Mouse (Mus musculus): ENCODE measurements around the gene Spata48. TPM values are rescaled to one million over a fixed set of nuclear protein-coding genes. Genes with fewer than 3 reads are reported as not detected.

Spata48 gene
- polyA plus RNA-seq, 1 experiment from 2014 or later = 1.3 TPM

DNA sequence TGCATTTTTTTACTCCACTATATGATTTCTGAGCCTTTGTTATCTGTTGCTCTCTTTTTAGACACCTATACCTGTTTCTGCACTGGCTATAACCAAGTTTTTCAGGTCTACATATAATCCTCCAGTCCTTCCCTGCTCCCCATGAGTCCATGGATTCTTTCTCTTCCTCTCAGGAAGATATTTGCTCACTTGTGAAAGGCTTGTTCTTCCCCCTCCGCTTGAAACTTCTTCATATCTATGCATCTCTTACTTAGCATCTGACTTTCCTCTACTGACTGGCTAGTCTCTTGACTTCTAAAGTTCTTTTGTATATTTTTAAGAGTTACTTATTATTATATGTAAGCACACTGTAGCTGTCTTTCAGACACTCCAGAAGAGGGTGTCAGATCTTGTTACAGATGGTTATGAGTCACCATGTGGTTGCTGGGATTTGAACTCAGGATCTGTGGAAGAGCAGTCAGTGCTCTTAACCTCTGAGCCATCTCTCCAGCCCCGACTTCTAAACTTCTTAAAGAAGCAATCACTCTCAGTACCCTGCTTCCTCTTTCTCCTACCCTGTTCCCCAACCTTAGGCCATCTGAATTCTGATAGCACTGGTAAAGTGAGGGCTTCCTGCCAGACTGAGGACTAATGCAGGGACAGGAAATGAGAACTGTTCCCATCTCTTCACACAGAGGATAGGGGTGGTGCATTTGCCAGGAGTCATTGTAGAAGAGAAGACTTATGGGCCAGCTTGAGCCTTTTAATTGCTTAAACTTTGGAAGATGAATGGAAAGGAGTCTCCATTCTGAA is 51.3 kb downstream of the Spata48 start:
- Histone ChIP-seq H3K4me1 (no peaks in the 10 kb centered on the region), H3K9me3 (no peaks in the 10 kb centered on the region), H3K27ac (no peak overlapping the region), H3K9ac (no peak overlapping the region), H3K4me2 (no peak overlapping the region), H3K27me3 (no peaks in the 10 kb centered on the region), H3K36me3 (replicated peaks) (no peaks in the 10 kb centered on the region), H3K4me3 (replicated peaks) (no peak overlapping the region)
- no peak for ATAC-seq (ENCODE audit: low FRiP score)
- 80% methylated on average over 2 of the region's 2 CpGs for WGBS

DNA sequence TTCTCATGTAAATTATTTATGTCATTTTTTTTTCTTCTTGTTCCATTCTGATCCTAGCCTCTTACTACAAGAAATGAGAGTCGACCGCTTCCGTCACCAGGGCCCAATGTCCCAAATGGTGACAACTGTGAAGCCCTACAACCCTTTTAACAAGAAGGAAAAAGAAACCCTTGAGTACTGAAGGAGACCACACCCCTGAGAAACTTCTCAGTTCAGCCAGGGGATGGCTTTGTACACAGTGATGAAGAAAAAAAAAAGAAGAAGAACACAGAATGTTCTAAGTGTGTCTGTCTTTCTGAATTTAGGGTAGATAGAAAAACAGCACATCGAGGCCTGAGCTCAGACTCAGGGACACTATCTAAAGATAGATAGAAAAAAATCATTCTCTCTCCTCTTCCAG is 53.0 kb downstream of the Spata48 start:
- H3K4me1 ChIP-seq = no peaks in the 10 kb centered on the region
- H3K36me3 ChIP-seq (replicated peaks) = no peaks in the 10 kb centered on the region
- H3K27ac ChIP-seq = no peak overlapping the region
- H3K9me3 ChIP-seq = no peaks in the 10 kb centered on the region
- H3K4me3 ChIP-seq (replicated peaks) = no peak overlapping the region
- ATAC-seq (ENCODE audit: low FRiP score) = no peak
- H3K9ac ChIP-seq = no peak overlapping the region
- H3K4me2 ChIP-seq = no peak overlapping the region
- 95% methylated on average over 4 of the region's 4 CpGs for WGBS
- H3K27me3 ChIP-seq = no peaks in the 10 kb centered on the region

DNA sequence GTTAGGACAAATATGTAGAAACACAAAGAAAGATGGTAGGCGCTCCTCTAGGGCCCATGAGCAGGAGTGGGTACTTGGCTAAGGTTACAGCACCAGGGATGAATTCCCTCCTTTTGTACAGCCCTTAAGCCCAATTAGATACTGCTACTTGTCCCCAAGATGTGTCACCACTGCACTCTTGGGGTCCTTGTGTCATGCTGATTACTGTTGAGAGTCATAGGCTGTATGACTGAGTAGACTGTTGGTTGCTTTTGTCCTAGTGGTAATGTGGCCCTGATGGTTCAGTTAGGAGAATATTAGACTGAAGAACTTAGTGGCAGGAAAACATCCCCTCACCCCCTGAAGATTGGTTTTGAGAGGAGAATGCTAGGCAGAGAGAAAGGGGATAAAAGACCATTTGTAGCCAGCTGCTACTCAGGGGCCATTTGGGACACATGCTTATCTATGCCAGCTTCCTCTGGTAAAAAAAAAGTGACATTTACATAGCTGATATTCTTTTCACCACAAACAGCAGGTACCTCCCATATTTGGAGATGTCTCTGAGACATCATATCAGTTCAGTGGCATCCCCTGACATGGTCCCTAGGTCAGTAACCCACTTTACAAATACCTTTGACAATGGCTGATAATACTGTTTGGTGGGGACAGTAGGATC is 56.0 kb downstream of the Spata48 start:
- 96% methylated on average over 1 of the region's 1 CpGs for WGBS
- no peak overlapping the region for H3K27ac ChIP-seq

DNA sequence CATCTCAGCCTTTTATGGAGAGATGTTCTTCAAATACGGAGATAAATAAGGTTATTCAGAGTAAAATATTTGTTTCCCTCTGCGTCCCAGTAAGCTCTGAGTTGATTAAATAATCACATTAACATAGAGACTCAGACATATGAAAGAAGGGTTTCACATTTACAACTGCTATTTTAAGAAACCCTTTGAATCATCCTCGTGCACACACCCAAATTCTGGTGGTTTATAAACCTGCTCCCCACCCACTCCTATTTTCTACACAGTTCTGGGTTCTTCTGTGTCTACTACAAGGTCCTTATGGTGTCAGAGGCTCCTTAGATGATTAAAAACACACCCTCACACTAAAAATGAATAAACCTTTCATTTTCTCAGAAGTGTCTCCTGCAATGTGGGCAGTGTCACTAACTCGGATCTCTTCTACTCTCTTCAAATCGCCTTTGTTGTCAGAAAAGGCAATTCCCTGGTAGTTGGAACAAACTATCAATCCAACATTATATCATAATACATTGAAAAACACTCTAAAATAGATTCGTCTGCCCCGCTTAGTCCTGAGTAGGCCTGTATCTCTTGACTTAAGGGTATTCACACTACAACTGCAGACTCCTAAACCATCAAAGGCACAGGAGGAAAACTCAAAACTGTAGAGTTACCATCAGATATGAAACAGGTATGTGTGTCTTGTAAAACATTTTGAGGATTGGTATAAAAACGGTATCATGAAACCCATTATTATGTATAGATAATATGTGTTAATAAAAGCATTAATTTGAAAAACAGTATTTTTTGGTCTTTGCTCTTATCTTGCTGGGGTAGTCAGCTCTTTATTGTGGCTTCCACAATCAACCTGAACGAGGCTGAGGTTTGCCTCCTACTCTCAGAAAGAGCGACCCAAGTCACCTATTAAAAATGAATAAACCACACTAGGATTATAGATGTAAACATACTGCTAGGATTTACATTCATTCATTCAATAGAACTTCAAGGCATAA is 57.7 kb downstream of the Spata48 start:
- ATAC-seq (ENCODE audit: low FRiP score) = no peak
- Histone ChIP-seq H3K4me3 (replicated peaks) (no peak overlapping the region), H3K9me3 (no peaks in the 10 kb centered on the region), H3K9ac (no peak overlapping the region), H3K4me1 (no peaks in the 10 kb centered on the region), H3K4me2 (no peak overlapping the region), H3K27me3 (no peaks in the 10 kb centered on the region), H3K27ac (no peak overlapping the region), H3K36me3 (replicated peaks) (no peaks in the 10 kb centered on the region)
- WGBS = 87% methylated on average over 10 of the region's 10 CpGs

More for the DNA sequence above, 56.0 kb downstream of the Spata48 start:
- Histone ChIP-seq H3K9ac (no peak overlapping the region), H3K4me1 (no peaks in the 10 kb centered on the region), H3K4me2 (no peak overlapping the region), H3K36me3 (replicated peaks) (no peaks in the 10 kb centered on the region), H3K9me3 (no peaks in the 10 kb centered on the region), H3K27me3 (no peaks in the 10 kb centered on the region), H3K4me3 (replicated peaks) (no peak overlapping the region)
- ATAC-seq (ENCODE audit: low FRiP score) = no peak

DNA sequence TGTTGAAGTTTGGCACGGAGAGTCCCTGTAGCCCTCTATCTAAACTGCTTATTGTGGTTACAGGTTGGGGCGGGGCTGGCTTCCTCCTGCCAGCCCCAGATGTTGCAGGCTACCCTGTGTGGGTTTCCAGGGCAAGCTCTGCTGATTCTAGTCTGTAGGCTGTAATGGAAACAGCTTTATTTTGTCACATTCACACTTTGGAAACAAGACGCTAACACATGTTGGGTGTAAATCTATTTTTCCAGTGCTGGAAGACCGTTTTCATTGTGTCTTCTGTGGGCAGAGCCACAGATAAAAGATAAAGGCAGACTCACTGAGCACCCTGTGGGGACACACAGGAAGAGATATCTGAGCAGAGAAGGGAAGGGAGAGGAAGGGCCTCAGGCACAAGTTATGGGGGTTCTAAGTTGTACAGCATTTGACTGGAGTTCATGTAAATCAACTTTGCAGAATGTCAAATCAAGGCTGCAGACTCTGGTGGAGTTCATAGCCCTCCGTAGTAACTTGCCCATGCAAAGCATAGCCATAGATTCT is 60.1 kb downstream of the Spata48 start:
- no peaks in the 10 kb centered on the region for H3K36me3 ChIP-seq (replicated peaks)
- 82% methylated on average over 5 of the region's 5 CpGs for WGBS
- no peak overlapping the region for H3K4me3 ChIP-seq (replicated peaks)
- no peak overlapping the region for H3K9ac ChIP-seq
- no peak for ATAC-seq (ENCODE audit: low FRiP score)
- H3K27me3 ChIP-seq = no peaks in the 10 kb centered on the region
- H3K4me1 ChIP-seq = no peaks in the 10 kb centered on the region
- no peak overlapping the region for H3K4me2 ChIP-seq
- H3K27ac ChIP-seq = no peak overlapping the region
- H3K9me3 ChIP-seq = no peaks in the 10 kb centered on the region

DNA sequence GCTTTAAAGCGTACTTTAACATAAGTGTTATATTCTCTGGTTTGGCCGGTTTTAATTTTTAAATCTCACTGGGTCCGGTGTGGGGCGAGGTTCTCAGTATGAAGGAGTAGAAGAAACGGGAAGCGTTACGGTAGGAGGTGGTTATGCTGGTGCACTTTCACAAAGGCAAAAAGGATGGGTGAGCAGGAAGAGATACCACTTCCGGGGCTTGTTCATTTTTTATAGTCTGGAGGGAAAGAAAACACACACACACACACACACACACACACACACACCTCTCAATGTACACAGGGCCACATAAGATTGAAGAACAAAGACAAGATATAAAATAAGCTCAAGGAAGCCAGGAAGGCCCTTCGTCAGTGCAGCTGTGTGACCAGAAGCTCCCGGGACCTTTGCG is 66.9 kb downstream of the Spata48 start:
- 85% methylated on average over 11 of the region's 11 CpGs for WGBS
- no peak for ATAC-seq (ENCODE audit: low FRiP score)
- H3K9me3 ChIP-seq = no peaks in the 10 kb centered on the region

DNA sequence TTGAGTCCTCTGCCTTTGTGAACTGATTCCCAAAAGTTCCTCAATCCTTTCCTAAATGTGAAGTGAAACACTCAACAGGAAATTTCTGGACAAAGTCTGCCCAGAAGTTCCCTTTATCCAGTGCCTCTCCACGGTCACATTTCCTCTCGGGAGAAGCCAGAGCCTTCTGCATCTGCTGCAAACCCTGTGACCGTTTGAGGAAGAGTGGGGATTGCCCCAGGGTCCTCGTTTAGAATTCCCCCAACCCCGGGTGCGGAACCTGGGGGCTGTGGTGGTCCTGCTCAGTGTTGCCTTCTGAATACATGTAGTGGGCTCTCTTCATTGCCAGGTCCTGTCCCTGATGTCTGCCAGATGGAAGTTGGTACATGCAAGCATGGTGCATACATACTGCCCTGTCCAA is 67.3 kb downstream of the Spata48 start:
- H3K9me3 ChIP-seq = no peaks in the 10 kb centered on the region
- H3K4me2 ChIP-seq = no peak overlapping the region
- no peaks in the 10 kb centered on the region for H3K27me3 ChIP-seq
- no peaks in the 10 kb centered on the region for H3K36me3 ChIP-seq (replicated peaks)
- H3K27ac ChIP-seq = no peak overlapping the region
- H3K4me1 ChIP-seq = no peaks in the 10 kb centered on the region
- H3K4me3 ChIP-seq (replicated peaks) = no peak overlapping the region
- H3K9ac ChIP-seq = no peak overlapping the region
- no peak for ATAC-seq (ENCODE audit: low FRiP score)
- WGBS = 79% methylated on average over 6 of the region's 6 CpGs

More for the DNA sequence above, 66.9 kb downstream of the Spata48 start:
- no peak overlapping the region for H3K27ac ChIP-seq
- H3K36me3 ChIP-seq (replicated peaks) = no peaks in the 10 kb centered on the region
- H3K27me3 ChIP-seq = no peaks in the 10 kb centered on the region
- H3K4me3 ChIP-seq (replicated peaks) = no peak overlapping the region
- no peak overlapping the region for H3K4me2 ChIP-seq
- no peak overlapping the region for H3K9ac ChIP-seq
- no peaks in the 10 kb centered on the region for H3K4me1 ChIP-seq

DNA sequence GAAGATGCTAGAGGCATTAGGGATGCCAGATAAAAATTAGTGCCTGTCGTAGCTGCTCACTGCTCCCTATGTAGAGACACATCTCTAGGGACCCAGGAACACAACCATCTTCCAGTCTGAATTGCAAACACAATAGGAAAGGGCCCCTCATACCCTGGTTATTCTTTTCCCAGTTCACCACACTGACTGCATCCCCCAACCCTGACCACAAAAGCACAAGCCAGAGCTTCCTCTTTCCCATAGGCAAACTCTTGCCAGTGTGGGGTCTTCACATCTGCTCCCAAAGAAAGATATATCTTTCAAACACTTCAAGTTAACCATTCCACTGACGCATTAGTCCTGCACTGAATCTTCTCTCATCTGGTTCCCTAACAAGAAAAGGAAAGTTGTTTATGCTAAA is 68.2 kb downstream of the Spata48 start:
- no peak for ATAC-seq (ENCODE audit: low FRiP score)
- Histone ChIP-seq H3K4me2 (no peak overlapping the region), H3K27ac (no peak overlapping the region), H3K9me3 (no peaks in the 10 kb centered on the region), H3K27me3 (no peaks in the 10 kb centered on the region), H3K9ac (no peak overlapping the region), H3K36me3 (replicated peaks) (no peaks in the 10 kb centered on the region), H3K4me1 (no peaks in the 10 kb centered on the region), H3K4me3 (replicated peaks) (no peak overlapping the region)
- 86% methylated on average over 2 of the region's 2 CpGs for WGBS

DNA sequence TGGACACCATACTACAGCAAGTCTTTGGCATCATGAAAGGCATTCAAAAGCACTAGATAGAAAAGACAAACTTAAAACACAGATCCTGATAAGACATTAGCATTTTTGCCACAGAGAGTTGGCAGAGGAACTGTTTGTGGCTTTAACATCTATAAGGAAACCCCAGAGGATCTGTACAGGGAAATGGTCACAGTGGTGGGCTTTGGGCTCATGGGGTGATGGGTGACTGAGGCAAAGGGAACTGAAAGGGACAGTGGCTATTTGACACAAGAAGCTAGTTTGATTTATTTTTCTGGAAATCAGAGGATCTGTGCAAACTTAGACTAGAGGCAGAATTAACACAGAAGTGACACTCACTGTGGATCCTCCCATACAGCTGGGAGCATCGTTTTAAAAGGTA is 74.4 kb downstream of the Spata48 start:
- no peak overlapping the region for H3K9ac ChIP-seq
- H3K36me3 ChIP-seq (replicated peaks) = no peaks in the 10 kb centered on the region
- no peaks in the 10 kb centered on the region for H3K9me3 ChIP-seq
- WGBS = 96% methylated on average over 1 of the region's 1 CpGs
- no peak overlapping the region for H3K4me2 ChIP-seq
- H3K4me3 ChIP-seq (replicated peaks) = no peak overlapping the region
- no peaks in the 10 kb centered on the region for H3K27me3 ChIP-seq
- no peak for ATAC-seq (ENCODE audit: low FRiP score)
- no peak overlapping the region for H3K27ac ChIP-seq
- H3K4me1 ChIP-seq = no peaks in the 10 kb centered on the region

DNA sequence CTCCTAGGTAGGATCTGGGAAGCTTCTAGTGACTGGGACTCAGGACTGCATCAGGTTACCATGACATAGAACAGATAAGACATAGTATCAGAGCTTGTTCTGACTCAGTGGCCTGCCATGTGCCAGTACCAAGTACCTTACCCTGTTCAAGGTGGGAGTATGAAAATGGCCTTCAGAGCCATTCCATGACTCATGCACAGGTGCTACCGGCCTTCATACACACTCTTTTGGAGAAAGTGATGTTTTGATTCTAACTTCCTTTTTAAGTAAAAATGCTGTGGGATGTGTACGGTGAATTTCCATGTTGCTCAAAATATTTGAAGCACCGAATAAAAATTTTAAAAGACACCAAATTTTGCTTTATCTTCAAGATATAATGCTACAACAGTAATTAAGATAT is 84.1 kb downstream of the Spata48 start:
- Histone ChIP-seq H3K27me3 (no peaks in the 10 kb centered on the region), H3K36me3 (replicated peaks) (no peaks in the 10 kb centered on the region), H3K4me2 (no peak overlapping the region), H3K9me3 (no peaks in the 10 kb centered on the region), H3K4me3 (replicated peaks) (no peak overlapping the region), H3K9ac (no peak overlapping the region), H3K4me1 (no peaks in the 10 kb centered on the region), H3K27ac (no peak overlapping the region)
- ATAC-seq (ENCODE audit: low FRiP score) = no peak
- 93% methylated on average over 3 of the region's 3 CpGs for WGBS

DNA sequence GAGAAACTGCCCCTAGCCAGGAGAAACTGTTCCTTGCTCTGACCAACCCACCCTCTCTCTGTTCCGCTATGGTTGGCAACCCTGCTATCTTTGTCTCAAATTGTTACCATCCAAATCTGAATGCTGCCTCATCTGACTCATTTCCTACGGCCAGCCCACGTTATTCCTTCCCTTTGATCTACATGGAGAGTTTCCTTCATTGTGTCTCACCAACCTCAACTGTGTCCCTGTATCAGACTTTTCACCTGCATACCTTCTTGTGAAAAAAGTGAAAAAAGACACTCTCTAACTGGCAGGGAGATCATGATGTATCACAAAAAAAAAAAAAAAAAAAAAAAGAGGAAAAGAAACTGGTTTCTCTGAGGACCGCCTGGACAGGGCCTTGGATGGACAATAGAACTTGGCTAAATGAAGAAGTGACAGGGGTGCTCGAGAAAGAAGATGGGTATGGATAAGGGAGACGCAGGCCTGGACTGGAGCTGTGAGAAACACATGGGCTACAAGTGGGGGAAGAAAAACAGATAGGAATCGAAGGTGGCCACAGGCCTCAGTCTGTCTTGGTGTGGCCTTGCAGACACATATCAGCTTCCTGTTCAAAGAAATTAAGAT is 85.1 kb downstream of the Spata48 start:
- no peak for ATAC-seq (ENCODE audit: low FRiP score)
- no peaks in the 10 kb centered on the region for H3K9me3 ChIP-seq
- 93% methylated on average over 7 of the region's 7 CpGs for WGBS
- no peaks in the 10 kb centered on the region for H3K36me3 ChIP-seq (replicated peaks)
- H3K27ac ChIP-seq = no peak overlapping the region
- H3K4me3 ChIP-seq (replicated peaks) = no peak overlapping the region
- no peak overlapping the region for H3K4me2 ChIP-seq
- no peaks in the 10 kb centered on the region for H3K27me3 ChIP-seq
- H3K9ac ChIP-seq = no peak overlapping the region
- H3K4me1 ChIP-seq = no peaks in the 10 kb centered on the region

Measured in forebrain, embryonic 12.5 days (tissue).